Mouse (Mus musculus) ES-Bruce4 (cell line): ENCODE measurements around the gene Nme7. TPM values are rescaled to one million over a fixed set of nuclear protein-coding genes. Genes with fewer than 3 reads are reported as not detected.

Source experiments
- H3K27ac ChIP-seq: 2 replicates; pipeline ENCODE4 v1.5.1; 2012; ENCODE audit warnings: low read length, inconsistent platforms; ENCODE audit not compliant: insufficient read depth
- H3K27me3 ChIP-seq: 2 replicates; pipeline ENCODE4 v1.6.1; 2012; ENCODE audit warnings: mild to moderate bottlenecking, low read length, inconsistent platforms; ENCODE audit not compliant: control insufficient read depth, poor library complexity, insufficient read depth, severe bottlenecking
- H3K36me3 ChIP-seq: 2 replicates; pipeline ENCODE4 v1.6.1; 2012; ENCODE audit warnings: inconsistent platforms, mild to moderate bottlenecking, low read length, moderate library complexity; ENCODE audit not compliant: control insufficient read depth, poor library complexity, insufficient read depth, severe bottlenecking
- H3K4me1 ChIP-seq: one replicate; pipeline ENCODE4 v1.8.1; 2011; ENCODE audit warnings: low read length; ENCODE audit not compliant: control insufficient read depth, insufficient read depth
- H3K4me3 ChIP-seq: 2 replicates; pipeline ENCODE4 v1.5.1; 2011; ENCODE audit warnings: low read depth, mild to moderate bottlenecking, low read length
- H3K9ac ChIP-seq: 2 replicates; pipeline ENCODE4 v1.6.1; 2012; ENCODE audit warnings: low read depth, mild to moderate bottlenecking, inconsistent platforms; ENCODE audit not compliant: poor library complexity, severe bottlenecking
- H3K9me3 ChIP-seq: replicated peaks from 2 replicates; pipeline ENCODE4 v1.6.1; 2012; ENCODE audit warnings: mild to moderate bottlenecking, low read length, inconsistent platforms; ENCODE audit not compliant: control insufficient read depth, poor library complexity, insufficient read depth, severe bottlenecking
- CTCF ChIP-seq: IDR thresholded peaks from one replicate; pipeline ENCODE4 v1.8.1; 2011; ENCODE audit warnings: low read depth, low read length
- EP300 ChIP-seq: IDR thresholded peaks from 2 replicates; pipeline ENCODE4 v1.6.1; 2011; ENCODE audit warnings: low read depth, low read length; ENCODE audit not compliant: insufficient read depth
- POLR2A ChIP-seq: IDR thresholded peaks from one replicate; pipeline ENCODE4 v1.8.1; 2011; ENCODE audit warnings: low read length; ENCODE audit not compliant: insufficient read depth
- polyA plus RNA-seq: library from polyadenylated mRNA; stranded (reverse); fragments of >200 nt; gene quantifications from 2 replicates; pipeline ENCODE4 v1.2.4, GENCODE M21; 2011; ENCODE audit warnings: low read depth; ENCODE audit not compliant: missing spikeins, insufficient read depth, insufficient read length

The Nme7 gene
- polyA plus RNA-seq, 1 experiment: 48.8 TPM

GRCm38 (mm10) chr1:164441408-164441974 is 137.6 kb downstream of the Nme7 start:
- Histone ChIP-seq H3K4me1 (no peaks in the 10 kb centered on the region), H3K4me3 (no peak overlapping the region), H3K27ac (no peak overlapping the region), H3K27me3 (no peaks in the 10 kb centered on the region), H3K9me3 (no peaks in the 10 kb centered on the region), H3K9ac (no peak overlapping the region), H3K36me3 (peaks cover 64% of the 10 kb centered on the region)
- no peak for TF ChIP-seq EP300
- no peak for TF ChIP-seq CTCF
- no peak for TF ChIP-seq POLR2A

GRCm38 (mm10) chr1:164445620-164446162 is 141.8 kb downstream of the Nme7 start:
- H3K27me3 ChIP-seq: no peaks in the 10 kb centered on the region
- H3K9me3 ChIP-seq: no peaks in the 10 kb centered on the region
- H3K27ac ChIP-seq: no peak overlapping the region
- TF ChIP-seq POLR2A (no peak), CTCF (no peak), EP300 (no peak)
- H3K9ac ChIP-seq: no peak overlapping the region
- peaks cover 50% of the 10 kb centered on the region for H3K36me3 ChIP-seq
- peaks cover 7% of the 10 kb centered on the region for H3K4me1 ChIP-seq
- no peak overlapping the region for H3K4me3 ChIP-seq

DNA sequence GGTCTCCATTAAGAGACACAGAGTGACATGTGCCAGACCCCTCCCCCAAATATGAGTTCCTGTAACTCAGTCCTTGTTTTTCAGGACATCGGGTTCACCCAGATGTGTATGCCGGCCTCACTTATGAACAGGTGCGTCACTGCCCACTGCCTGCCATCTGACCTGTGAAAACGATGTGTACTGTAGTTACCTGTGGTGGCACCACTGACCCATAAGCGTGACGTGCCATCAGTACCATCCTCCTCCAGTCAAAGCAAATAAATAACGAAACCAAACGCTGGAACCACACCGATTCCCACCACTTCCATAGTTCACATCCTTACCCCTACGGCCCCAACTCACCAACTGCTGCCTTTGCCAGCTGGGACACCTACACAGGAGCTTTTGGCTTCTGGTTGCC is 142.6 kb downstream of the Nme7 start:
- Histone ChIP-seq H3K27me3 (no peaks in the 10 kb centered on the region), H3K9me3 (no peaks in the 10 kb centered on the region), H3K36me3 (peaks cover 48% of the 10 kb centered on the region), H3K9ac (no peak overlapping the region), H3K27ac (no peak overlapping the region), H3K4me1 (peaks cover 7% of the 10 kb centered on the region), H3K4me3 (no peak overlapping the region)
- TF ChIP-seq CTCF (no peak), POLR2A (no peak), EP300 (no peak)

DNA sequence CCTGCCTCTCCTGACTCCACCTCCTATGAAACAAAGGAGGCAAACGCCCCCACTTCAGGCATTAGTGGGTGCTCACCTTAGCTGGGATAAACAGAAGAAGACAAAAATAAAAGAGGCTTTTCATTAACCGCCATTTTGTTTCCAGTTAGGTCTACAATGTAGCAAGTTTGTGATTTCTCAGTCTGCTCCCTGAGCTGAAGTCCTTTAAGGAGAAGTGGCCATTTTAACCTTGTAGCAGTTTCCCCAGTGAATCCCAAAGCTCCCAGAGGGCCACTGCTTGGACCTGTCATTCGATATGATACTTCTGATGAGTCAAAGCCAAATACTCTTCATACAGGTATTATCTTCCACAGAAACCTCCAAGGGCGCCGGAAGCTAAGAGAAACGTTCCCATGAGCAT is 143.6 kb downstream of the Nme7 start:
- TF ChIP-seq CTCF: no peak
- TF ChIP-seq EP300: no peak
- TF ChIP-seq POLR2A: no peak
- no peak overlapping the region for H3K9ac ChIP-seq
- H3K27me3 ChIP-seq: no peaks in the 10 kb centered on the region
- no peak overlapping the region for H3K27ac ChIP-seq
- no peak overlapping the region for H3K4me3 ChIP-seq
- H3K9me3 ChIP-seq: no peaks in the 10 kb centered on the region
- peaks cover 7% of the 10 kb centered on the region for H3K4me1 ChIP-seq
- H3K36me3 ChIP-seq: peaks cover 47% of the 10 kb centered on the region

DNA sequence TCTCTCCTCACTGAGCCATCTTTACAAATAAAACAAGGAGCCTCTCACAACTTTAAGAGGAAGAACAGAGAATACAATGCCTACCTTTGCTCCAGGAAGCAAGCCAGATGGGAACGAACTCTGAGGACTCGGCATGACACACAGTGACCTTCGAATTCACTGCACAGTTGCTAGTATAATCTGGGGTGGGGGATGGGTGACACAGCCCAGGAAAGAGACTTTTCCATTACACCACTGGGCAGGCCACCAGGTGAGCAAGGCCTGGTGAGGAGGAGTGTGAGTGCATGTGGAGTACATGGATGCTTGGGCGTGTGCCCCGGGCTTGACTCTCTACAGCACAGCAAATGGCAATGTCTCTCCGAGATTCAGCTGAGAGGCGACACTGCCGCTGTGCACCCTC is 145.7 kb downstream of the Nme7 start:
- no peaks in the 10 kb centered on the region for H3K27me3 ChIP-seq
- peaks cover 7% of the 10 kb centered on the region for H3K4me1 ChIP-seq
- H3K36me3 ChIP-seq: peaks cover 46% of the 10 kb centered on the region
- no peaks in the 10 kb centered on the region for H3K9me3 ChIP-seq
- H3K4me3 ChIP-seq: no peak overlapping the region
- H3K27ac ChIP-seq: no peak overlapping the region
- H3K9ac ChIP-seq: no peak overlapping the region
- TF ChIP-seq EP300 (no peak), POLR2A (no peak), CTCF (no peak)

GRCm38 (mm10) chr1:164450231-164450630 is 146.3 kb downstream of the Nme7 start:
- H3K27me3 ChIP-seq: no peaks in the 10 kb centered on the region
- no peak overlapping the region for H3K27ac ChIP-seq
- H3K9ac ChIP-seq: no peak overlapping the region
- TF ChIP-seq EP300: no peak
- no peak for TF ChIP-seq POLR2A
- TF ChIP-seq CTCF: no peak
- no peaks in the 10 kb centered on the region for H3K9me3 ChIP-seq
- H3K36me3 ChIP-seq: peaks cover 45% of the 10 kb centered on the region
- H3K4me3 ChIP-seq: no peak overlapping the region
- peaks cover 7% of the 10 kb centered on the region for H3K4me1 ChIP-seq
